Mouse (Mus musculus): ENCODE measurements at regions not wholly inside any gene's neighbourhood (a gene's known extent, or its start where the extent isn't known, plus 50 kb on each side); places are given as distances from the start of the nearest gene placed in this dataset.
"Not testable (repeated sequence)": the region's sequence is repeated elsewhere in the genome, so short reads cannot be mapped to it uniquely, and the experiment has no call there.

DNA sequence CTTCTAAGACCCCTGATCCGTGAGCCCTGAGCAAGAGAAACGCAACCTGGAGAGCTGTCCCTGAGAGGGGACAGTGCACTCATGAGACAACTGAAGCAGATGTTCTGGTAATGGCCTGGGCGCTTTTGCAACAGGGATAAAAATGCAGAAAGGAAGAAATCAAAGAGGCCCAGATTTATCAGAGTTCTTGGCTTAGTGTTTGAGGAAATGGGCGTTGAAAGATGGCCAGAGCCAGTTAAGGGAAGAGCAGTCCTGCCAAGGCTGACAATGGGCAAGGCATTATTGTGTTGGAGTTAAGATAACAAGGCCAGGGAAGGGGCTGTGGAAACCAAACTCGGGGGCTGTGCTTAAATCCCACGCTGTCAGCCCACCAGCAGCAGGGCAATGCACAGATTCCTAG, 130.6 kb downstream of the Katnal1 start:
- Histone ChIP-seq H3K9me3 (replicated peaks) (no peaks in the 10 kb centered on the region), H3K36me3 (no peaks in the 10 kb centered on the region), H3K4me2 (no peak overlapping the region), H3K9ac (no peak overlapping the region), H3K4me1 (replicated peaks) (peaks cover 14% of the 10 kb centered on the region), H3K27me3 (peaks cover 36% of the 10 kb centered on the region), H3K4me3 (replicated peaks) (no peak overlapping the region), H3K27ac (no peak overlapping the region)
- WGBS (ENCODE audit: insufficient replicate concordance) = 41% methylated on average over 6 of the region's 6 CpGs
- ATAC-seq (ENCODE audit: low read depth) = no peak
- no peak for DNase-seq

DNA sequence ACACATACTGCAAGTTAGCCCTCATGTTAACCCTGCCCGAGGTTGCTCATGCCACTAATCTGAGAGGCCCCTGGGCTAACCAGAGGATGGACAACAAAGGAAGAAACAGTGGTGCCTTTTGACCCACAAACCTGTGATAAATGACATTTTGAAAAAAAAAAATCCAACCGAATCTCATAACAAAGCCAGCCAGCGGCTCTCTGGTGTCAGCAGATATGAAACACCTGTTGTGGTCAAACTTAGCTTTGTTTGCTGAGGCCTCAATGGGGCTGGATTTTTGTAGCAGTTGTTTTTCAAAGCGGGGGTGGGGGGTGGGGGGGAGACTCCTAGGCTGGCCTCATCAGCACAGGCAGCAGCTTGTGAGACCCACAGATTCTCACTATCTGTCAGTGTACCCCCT, 133.0 kb downstream of the Katnal1 start:
- no peaks in the 10 kb centered on the region for H3K9me3 ChIP-seq (replicated peaks)
- no peak overlapping the region for H3K9ac ChIP-seq
- no peak for ATAC-seq (ENCODE audit: low read depth)
- no peak overlapping the region for H3K4me3 ChIP-seq (replicated peaks)
- peaks cover 25% of the 10 kb centered on the region; the same call in 1 of the 2 replicates for H3K4me1 ChIP-seq (replicated peaks)
- peaks cover 40% of the 10 kb centered on the region for H3K27me3 ChIP-seq
- WGBS (ENCODE audit: insufficient replicate concordance) = 10% methylated on average over 4 of the region's 4 CpGs
- no peak for DNase-seq
- no peak overlapping the region for H3K27ac ChIP-seq
- H3K36me3 ChIP-seq = no peaks in the 10 kb centered on the region
- H3K4me2 ChIP-seq = no peak overlapping the region

DNA sequence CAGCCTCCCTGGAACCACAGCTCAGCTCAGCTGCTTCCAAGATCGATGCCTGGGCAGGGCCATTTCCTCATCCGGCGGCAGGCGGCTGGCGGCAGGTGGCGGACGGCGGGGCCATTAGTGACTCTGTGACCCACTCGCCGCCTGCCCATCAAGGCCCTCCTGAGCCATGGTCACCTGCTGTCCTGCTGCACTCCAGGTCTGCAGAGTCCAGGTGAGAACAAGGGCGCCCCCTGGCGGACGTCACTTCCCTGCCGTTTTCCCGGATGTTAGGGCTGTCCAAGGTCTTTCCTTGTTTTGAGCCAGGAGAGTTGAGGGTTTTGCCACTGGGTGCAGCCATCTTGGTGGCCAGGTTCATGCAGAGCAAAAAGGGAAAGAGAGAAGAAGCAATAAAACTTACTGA, 134.7 kb downstream of the Katnal1 start:
- DNase-seq = peak; percentile 48
- WGBS (ENCODE audit: insufficient replicate concordance) = 15% methylated on average over 15 of the region's 15 CpGs
- peak; percentile 49; the same call in 1 of the 2 replicates for ATAC-seq (ENCODE audit: low read depth)

DNA sequence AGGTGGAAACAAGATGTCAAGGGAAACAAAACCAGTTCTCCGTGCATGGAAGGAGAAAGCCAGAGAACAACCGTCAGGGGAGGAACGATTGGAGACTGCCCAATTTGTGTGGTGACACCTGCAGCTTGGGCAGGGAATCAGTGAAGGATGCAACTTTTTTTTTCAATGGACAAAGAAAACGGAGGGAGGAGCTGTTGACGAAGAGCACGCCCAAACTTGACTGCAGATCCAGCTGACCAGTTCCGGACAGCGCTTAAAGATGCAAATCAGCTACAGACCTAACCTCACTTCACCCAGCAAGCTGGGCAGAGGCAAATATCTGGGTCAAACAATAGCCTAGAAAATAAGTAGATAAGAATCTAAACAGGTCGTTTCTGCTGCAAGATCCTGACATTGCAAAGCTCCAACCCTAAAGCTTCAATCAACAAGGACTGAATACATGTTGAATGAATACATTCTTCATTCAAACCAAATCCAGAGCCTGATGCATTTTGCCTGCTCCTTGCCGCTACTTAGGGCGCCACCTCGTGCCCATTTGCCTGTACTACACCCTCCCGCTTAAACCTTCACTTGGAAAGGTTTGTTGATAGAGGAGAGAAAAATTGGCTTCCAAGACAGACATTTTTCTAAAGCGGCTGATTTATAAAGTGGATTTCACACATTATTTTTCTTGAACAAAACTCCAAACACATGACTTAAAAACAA, 136.2 kb downstream of the Katnal1 start:
- Histone ChIP-seq H3K4me3 (replicated peaks) (no peak overlapping the region), H3K4me1 (replicated peaks) (peaks cover 30% of the 10 kb centered on the region), H3K27me3 (peaks cover 33% of the 10 kb centered on the region), H3K9ac (no peak overlapping the region), H3K36me3 (no peaks in the 10 kb centered on the region), H3K27ac (no peak overlapping the region), H3K4me2 (no peak overlapping the region), H3K9me3 (replicated peaks) (no peaks in the 10 kb centered on the region)
- DNase-seq = peak; percentile 58
- WGBS (ENCODE audit: insufficient replicate concordance) = 11% methylated on average over 14 of the region's 14 CpGs
- no peak for ATAC-seq (ENCODE audit: low read depth)

More for the DNA sequence above, 134.7 kb downstream of the Katnal1 start:
- H3K9ac ChIP-seq = no peak overlapping the region
- no peak overlapping the region for H3K4me2 ChIP-seq
- peaks cover 41% of the 10 kb centered on the region for H3K27me3 ChIP-seq
- H3K9me3 ChIP-seq (replicated peaks) = no peaks in the 10 kb centered on the region
- no peak overlapping the region for H3K27ac ChIP-seq
- H3K4me1 ChIP-seq (replicated peaks) = peaks cover 27% of the 10 kb centered on the region
- no peaks in the 10 kb centered on the region for H3K36me3 ChIP-seq
- no peak overlapping the region for H3K4me3 ChIP-seq (replicated peaks)

DNA sequence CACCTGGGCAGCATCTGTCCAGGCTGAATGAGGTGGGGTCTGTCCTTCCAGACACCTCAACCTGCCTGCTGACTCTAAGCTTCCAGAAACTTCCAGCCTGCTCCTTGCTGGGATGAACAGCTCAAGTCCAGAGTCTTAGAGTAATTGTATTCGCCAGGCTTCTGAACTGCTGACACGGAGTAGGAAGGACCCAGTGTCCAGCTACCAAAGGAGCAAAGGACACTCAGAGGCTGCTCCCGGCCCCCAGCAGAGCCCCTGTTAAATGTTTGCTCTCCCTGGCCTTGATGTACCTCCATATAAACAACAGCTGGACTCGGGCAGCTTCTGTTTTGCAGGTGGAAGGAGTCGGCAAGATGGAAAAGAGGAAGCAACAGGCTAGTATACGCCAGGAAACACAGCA, 137.5 kb downstream of the Katnal1 start:
- 33% methylated on average over 6 of the region's 6 CpGs for WGBS (ENCODE audit: insufficient replicate concordance)
- ATAC-seq (ENCODE audit: low read depth) = no peak

DNA sequence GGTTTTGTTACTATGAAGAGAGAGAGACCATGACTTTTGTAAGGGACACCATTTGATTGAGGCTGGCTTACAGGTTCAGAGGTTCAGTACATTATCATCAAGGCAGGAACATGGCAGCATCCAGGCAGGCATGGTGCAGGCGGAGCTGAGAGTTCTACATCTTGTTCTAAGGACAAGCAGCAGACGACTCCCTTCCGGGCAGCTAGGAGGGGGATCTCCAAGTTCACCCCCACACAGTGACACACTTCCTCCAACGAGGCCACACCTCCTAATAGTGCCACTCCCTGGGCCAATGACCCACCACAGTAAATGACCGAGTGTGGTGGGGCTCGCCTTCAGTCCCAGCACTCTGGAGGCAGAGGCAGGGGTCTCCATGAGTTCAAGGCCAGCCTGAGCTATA, 138.8 kb downstream of the Katnal1 start:
- not testable (repeated sequence) for H3K9me3 ChIP-seq (replicated peaks); ATAC-seq (ENCODE audit: low read depth); H3K4me3 ChIP-seq (replicated peaks); H3K27ac ChIP-seq; H3K36me3 ChIP-seq; H3K4me2 ChIP-seq; DNase-seq; H3K9ac ChIP-seq
- 39% methylated on average over 6 of the region's 6 CpGs for whole genome bisulfite sequencing (ENCODE audit: insufficient replicate concordance)
- Histone ChIP-seq H3K27me3 (peaks cover 25% of the 10 kb centered on the region), H3K4me1 (replicated peaks) (peaks cover 25% of the 10 kb centered on the region)

More for the DNA sequence above, 137.5 kb downstream of the Katnal1 start:
- H3K27me3 ChIP-seq = peaks cover 25% of the 10 kb centered on the region
- H3K4me1 ChIP-seq (replicated peaks) = peaks cover 35% of the 10 kb centered on the region
- no peak overlapping the region for H3K4me2 ChIP-seq
- no peak overlapping the region for H3K27ac ChIP-seq
- no peaks in the 10 kb centered on the region for H3K9me3 ChIP-seq (replicated peaks)
- no peaks in the 10 kb centered on the region for H3K36me3 ChIP-seq
- no peak overlapping the region for H3K4me3 ChIP-seq (replicated peaks)
- no peak overlapping the region for H3K9ac ChIP-seq
- no peak for DNase-seq

DNA sequence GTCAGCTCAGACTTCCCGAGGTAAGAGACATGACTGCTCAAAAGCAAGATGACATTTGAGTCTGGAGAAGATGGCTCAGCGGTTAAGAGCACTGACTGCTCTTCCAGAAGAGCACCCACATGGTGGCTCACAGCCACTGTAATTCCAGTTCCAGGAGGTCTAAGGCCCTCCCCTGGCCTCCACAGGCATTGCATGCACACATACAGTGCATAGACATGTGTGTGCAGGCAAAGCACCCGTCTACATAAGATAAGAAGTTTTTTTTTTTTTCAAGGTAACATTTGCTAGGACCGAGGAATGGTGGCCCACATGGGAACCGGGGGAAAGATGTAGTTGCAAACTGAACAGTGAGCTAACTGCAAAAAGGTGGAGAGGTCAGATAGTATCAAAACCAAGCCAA, 139.3 kb downstream of the Katnal1 start:
- H3K27ac ChIP-seq = no peak overlapping the region
- ATAC-seq (ENCODE audit: low read depth) = no peak
- DNase-seq = no peak

DNA sequence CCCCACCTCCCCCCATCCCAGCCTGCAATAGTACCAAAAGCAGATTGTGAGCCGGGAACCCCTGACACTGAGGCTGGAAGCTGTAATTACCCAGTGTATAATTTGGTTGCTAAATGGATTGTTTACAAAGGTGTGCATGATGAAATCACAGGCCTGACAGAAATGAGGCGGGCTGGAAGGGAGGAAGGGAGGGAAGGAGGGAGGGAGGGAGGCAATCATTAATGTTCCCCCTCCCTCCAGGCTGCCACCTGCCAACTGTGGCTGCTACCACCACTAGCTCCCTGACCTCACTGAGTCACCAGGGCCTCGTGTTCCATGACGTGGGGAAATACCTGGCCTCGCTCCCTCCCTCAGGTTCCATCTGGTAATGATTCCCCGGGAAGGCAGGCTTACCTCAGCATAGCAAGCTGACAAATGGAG, 140.0 kb downstream of the Katnal1 start:
- 0 out of 2 replicates have a peak, but pooled peaks have one; percentile 18 for ATAC-seq (ENCODE audit: low read depth)
- Histone ChIP-seq H3K36me3 (no peaks in the 10 kb centered on the region), H3K27me3 (peaks cover 19% of the 10 kb centered on the region), H3K9ac (no peak overlapping the region), H3K4me3 (replicated peaks) (no peak overlapping the region), H3K9me3 (replicated peaks) (no peaks in the 10 kb centered on the region), H3K4me1 (replicated peaks) (peaks cover 25% of the 10 kb centered on the region), H3K27ac (peak overlapping the region; percentile 55; the same call in 1 of the 2 replicates), H3K4me2 (no peak overlapping the region)
- WGBS (ENCODE audit: insufficient replicate concordance) = 56% methylated on average over 6 of the region's 6 CpGs
- no peak for DNase-seq

More for the DNA sequence above, 139.3 kb downstream of the Katnal1 start:
- Histone ChIP-seq H3K4me2 (no peak overlapping the region), H3K36me3 (no peaks in the 10 kb centered on the region), H3K9ac (no peak overlapping the region), H3K4me1 (replicated peaks) (peaks cover 25% of the 10 kb centered on the region), H3K27me3 (peaks cover 22% of the 10 kb centered on the region), H3K9me3 (replicated peaks) (no peaks in the 10 kb centered on the region), H3K4me3 (replicated peaks) (no peak overlapping the region)
- 51% methylated on average over 5 of the region's 5 CpGs for WGBS (ENCODE audit: insufficient replicate concordance)

DNA sequence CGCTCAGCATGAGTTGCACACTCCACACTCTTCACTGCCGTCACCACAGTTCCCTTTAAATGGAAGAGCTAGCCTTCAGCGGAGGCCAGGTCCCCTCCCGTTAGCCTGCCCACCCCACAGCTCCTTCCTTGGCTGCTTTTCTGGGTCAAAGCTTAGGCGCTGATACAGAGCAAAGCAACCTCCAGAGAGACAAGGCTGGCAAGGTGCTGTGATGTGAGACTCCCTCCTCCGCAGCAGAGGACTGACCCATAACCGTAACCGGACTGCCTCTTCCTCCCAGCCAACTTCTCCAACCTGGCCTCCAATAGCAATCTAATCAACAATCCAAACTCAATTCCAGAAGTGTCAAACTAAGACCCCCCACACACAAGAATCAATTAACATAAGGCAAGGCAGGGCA, 140.4 kb downstream of the Katnal1 start:
- no peaks in the 10 kb centered on the region for H3K9me3 ChIP-seq (replicated peaks)
- no peaks in the 10 kb centered on the region for H3K36me3 ChIP-seq
- H3K27ac ChIP-seq = no peak overlapping the region
- no peak overlapping the region for H3K4me3 ChIP-seq (replicated peaks)
- no peak overlapping the region for H3K4me2 ChIP-seq
- H3K27me3 ChIP-seq = peaks cover 14% of the 10 kb centered on the region
- H3K9ac ChIP-seq = no peak overlapping the region
- DNase-seq (no peak), ATAC-seq (ENCODE audit: low read depth) (no peak)
- H3K4me1 ChIP-seq (replicated peaks) = peaks cover 25% of the 10 kb centered on the region
- WGBS (ENCODE audit: insufficient replicate concordance) = 80% methylated on average over 8 of the region's 8 CpGs

DNA sequence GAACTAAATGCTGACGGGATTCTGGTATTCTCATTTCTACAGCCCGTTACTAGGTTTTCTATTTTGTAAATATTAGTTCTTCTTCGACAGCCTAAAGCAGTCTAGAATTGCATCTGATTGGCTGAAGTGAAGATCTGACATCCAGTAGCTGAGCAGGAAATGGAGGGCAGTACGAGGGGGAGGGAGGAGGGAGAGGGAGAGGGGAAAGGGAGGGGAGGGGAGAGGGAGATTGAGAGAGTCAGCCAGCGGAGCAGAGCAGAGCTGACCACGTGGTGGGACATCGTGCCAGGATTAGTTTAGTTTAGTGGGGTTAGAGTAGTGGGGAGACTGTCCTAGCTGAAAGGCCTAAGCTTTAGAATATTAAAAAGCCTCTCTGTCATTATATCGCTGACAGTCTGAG, 141.8 kb downstream of the Katnal1 start:
- H3K27ac ChIP-seq = no peak overlapping the region
- 31% methylated on average over 8 of the region's 8 CpGs for WGBS (ENCODE audit: insufficient replicate concordance)
- ATAC-seq (ENCODE audit: low read depth) = peak; percentile 60

DNA sequence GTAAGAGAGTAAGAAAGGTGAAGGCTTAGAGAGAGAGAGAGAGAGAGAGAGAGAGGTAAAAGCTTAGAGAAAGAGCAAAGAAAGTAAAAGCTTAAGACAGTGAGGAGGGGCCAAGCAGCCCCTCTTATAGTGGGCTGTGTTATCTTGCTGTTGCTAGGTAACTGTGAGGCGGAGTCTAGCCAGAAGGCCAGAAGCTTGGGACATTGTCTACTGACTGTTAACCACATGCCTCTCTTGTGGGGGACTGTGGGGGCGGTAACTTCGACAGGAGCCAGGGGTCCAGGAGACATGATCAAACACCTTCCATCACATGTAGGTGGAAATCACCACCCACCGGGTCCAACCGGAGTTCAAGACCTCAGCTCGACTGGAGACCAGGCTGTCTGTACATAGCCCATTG, 148.0 kb downstream of the Katnal1 start:
- H3K4me1 ChIP-seq (replicated peaks) = peaks cover 15% of the 10 kb centered on the region
- not testable (repeated sequence) for DNase-seq; H3K4me2 ChIP-seq; H3K27me3 ChIP-seq; H3K27ac ChIP-seq; H3K4me3 ChIP-seq (replicated peaks); H3K9me3 ChIP-seq (replicated peaks); H3K36me3 ChIP-seq; ATAC-seq (ENCODE audit: low read depth); H3K9ac ChIP-seq
- 49% methylated on average over 6 of the region's 6 CpGs for WGBS (ENCODE audit: insufficient replicate concordance)

More for the DNA sequence above, 141.8 kb downstream of the Katnal1 start:
- Histone ChIP-seq H3K27me3 (peaks cover 13% of the 10 kb centered on the region), H3K4me1 (replicated peaks) (peaks cover 18% of the 10 kb centered on the region), H3K9ac (no peak overlapping the region), H3K9me3 (replicated peaks) (no peaks in the 10 kb centered on the region), H3K36me3 (no peaks in the 10 kb centered on the region), H3K4me2 (no peak overlapping the region), H3K4me3 (replicated peaks) (no peak overlapping the region)
- no peak for DNase-seq
